Mouse (Mus musculus): ENCODE results near the gene Tmem39b. TPM values are rescaled to one million over a fixed set of nuclear protein-coding genes. Genes with fewer than 3 reads are reported as not detected.

Tmem39b gene
- total RNA-seq, 1 experiment from 2014 or later = 4.0 TPM

DNA sequence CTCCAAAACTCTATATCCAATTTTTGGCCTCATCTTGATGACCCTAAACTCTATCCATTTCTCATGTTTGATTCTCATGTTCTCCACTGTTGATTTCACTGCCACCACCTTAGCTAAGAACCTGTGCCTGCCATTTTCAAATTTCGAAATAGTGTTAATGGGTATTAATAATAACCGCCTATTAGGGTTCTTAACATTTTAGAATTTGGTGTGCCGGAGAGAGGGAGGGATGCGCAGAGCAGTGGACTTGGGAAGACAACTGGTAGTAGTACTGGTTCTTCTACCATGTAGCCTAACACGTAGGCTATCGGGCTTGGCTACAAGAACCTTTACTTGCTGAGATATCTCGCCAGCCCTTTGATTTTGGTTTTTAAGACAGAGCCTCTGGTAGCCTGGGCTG lies 553 bp upstream of the Tmem39b start:
- no peak for ATAC-seq (replicated peaks; ENCODE audit: insufficient number of reproducible peaks, low FRiP score, low TSS enrichment, poor library complexity, severe bottlenecking)

DNA sequence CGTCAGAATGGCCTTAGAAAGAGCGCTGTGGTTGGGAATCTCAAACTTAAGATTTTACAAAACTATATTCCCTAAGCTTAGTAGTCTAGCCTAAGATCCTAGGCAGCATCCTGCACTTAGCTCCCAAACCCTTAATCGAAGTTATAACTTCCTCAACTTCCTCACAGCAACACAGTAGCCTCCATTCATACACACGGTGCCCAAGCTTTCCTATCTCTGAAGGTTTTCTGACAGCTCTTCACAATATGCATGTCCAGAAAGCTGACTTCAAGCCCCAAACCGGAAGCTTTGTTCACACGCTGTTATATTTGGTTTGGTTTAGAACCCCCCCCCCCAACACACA lies 852 bp downstream of the Tmem39b start:
- ATAC-seq (replicated peaks; ENCODE audit: insufficient number of reproducible peaks, low FRiP score, low TSS enrichment, poor library complexity, severe bottlenecking) = no peak

GRCm38 (mm10) chr4:129684531-129684930 lies 12.1 kb downstream of the Tmem39b start:
- ATAC-seq (replicated peaks; ENCODE audit: insufficient number of reproducible peaks, low FRiP score, low TSS enrichment, poor library complexity, severe bottlenecking) = no peak

DNA sequence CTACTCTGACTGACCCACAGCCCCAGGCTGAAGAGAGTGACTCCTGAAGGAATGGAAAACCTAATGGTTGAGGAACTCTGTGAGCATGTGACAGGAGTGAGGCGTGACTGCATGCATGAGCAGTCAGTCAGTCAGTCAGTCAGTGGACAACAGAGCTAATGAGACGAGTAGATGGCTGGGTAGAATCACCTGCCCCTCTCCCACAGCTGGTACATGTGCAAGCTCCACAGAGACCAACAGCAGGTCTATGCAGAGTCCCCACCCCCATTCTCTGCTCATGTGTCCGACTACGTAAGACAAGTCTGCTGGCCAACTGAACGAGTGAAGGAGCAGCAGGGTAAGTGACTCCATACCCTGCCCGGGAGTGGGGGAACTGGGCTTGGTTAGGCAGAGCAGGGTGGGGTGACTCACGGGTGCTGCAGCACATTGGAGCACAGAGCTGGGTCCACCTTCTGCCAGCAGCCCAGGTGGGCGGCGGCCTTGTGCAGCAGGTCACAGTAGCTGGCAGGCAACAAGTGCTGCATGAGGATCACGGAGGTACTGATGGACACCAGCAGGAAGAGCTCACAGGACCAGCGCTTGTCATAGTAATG lies 12.6 kb downstream of the Tmem39b start:
- no peak for ATAC-seq (replicated peaks; ENCODE audit: insufficient number of reproducible peaks, low FRiP score, low TSS enrichment, poor library complexity, severe bottlenecking)

DNA sequence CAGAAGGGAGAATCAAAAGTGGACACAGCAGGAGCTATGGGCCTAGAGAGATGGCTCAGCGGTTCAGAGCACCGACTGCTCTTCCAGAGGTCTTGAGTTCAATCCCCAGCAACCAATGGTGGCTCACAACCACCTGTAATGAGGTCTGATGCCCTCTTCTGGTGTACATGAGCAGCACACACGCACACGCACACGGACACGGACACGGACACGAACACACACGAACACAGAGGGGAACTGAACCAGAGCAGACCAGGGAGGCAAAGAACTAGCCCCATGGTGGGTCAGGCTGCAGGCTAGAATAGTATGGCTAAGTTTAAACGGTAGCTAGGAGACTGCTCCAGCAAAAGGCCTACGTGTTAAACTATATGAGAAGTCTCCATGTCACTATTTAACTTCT lies 14.8 kb downstream of the Tmem39b start:
- no peak for ATAC-seq (replicated peaks; ENCODE audit: insufficient number of reproducible peaks, low FRiP score, low TSS enrichment, poor library complexity, severe bottlenecking)

- ATAC-seq (replicated peaks; ENCODE audit: insufficient number of reproducible peaks, low FRiP score, low TSS enrichment, poor library complexity, severe bottlenecking) = no peak; the same call in 1 of the 2 replicates
Observed at GRCm38 (mm10) chr4:129672878-129673449, 23.7 kb downstream of the Tmem39b start.

GRCm38 (mm10) chr4:129672083-129672877 lies 24.4 kb downstream of the Tmem39b start, which contains the start of gene Kpna6:
Gene Kpna6 (minus strand): TSS chr4:129672767.
- peak; percentile 97 for ATAC-seq (replicated peaks; ENCODE audit: insufficient number of reproducible peaks, low FRiP score, low TSS enrichment, poor library complexity, severe bottlenecking)

DNA sequence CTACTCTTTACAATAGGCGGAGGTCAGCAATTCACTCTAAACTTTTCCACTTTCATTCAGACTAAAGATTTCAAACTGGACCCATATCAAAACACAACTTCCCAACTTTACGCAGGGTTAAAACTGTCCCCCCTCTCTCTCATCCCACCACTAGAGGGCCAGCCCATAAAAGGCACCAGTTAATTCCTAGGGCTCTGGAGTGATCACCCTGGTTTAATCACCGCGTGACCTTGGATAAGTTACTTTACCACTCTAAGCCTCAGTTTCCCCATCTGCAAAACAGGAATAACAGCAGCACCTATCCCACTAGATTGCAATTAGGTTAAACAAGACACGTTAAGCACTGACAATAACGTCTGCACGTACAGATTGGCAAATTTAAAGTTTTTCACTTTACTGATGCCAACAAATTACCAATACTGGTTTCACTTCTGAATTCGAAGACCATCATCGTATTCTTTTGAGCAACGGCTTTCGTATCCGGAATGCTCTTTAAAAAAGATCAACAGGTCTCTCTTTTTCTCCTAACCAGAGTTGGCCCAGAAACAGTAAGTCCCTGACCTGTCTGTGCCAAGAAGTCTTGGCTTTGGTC lies 25.1 kb downstream of the Tmem39b start:
- ATAC-seq (replicated peaks; ENCODE audit: insufficient number of reproducible peaks, low FRiP score, low TSS enrichment, poor library complexity, severe bottlenecking) = 0 out of 2 replicates have a peak, but pooled peaks have one; percentile 40

GRCm38 (mm10) chr4:129662255-129662813 lies 34.3 kb downstream of the Tmem39b start:
- no peak for ATAC-seq (replicated peaks; ENCODE audit: insufficient number of reproducible peaks, low FRiP score, low TSS enrichment, poor library complexity, severe bottlenecking)

- no peak for ATAC-seq (replicated peaks; ENCODE audit: insufficient number of reproducible peaks, low FRiP score, low TSS enrichment, poor library complexity, severe bottlenecking)
Observed at GRCm38 (mm10) chr4:129661584-129661983, 35.1 kb downstream of the Tmem39b start.

GRCm38 (mm10) chr4:129654770-129655169 lies 41.9 kb downstream of the Tmem39b start:
- ATAC-seq (replicated peaks; ENCODE audit: insufficient number of reproducible peaks, low FRiP score, low TSS enrichment, poor library complexity, severe bottlenecking) = no peak

DNA sequence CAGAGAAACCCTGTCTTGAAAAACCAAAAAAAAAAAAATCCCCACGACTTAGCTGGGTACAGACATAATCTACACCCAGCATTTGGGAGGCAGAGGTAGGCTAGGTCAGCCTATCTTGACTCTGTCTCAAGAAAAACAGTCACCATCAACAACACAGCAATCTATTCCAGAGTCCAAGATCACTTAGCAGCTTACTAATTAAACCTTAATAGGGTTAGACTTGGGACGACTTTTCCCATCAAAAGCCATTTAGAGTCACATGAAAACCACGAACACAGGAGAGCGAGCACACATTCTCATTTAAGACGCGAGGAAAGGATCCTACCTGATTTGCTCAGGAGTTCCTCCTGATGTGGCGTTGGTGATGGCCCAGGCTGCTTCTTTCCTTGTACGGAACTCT lies 46.3 kb downstream of the Tmem39b start:
- ATAC-seq (replicated peaks; ENCODE audit: insufficient number of reproducible peaks, low FRiP score, low TSS enrichment, poor library complexity, severe bottlenecking) = no peak

GRCm38 (mm10) chr4:129648656-129649055 lies 48.0 kb downstream of the Tmem39b start:
- no peak for ATAC-seq (replicated peaks; ENCODE audit: insufficient number of reproducible peaks, low FRiP score, low TSS enrichment, poor library complexity, severe bottlenecking)

DNA sequence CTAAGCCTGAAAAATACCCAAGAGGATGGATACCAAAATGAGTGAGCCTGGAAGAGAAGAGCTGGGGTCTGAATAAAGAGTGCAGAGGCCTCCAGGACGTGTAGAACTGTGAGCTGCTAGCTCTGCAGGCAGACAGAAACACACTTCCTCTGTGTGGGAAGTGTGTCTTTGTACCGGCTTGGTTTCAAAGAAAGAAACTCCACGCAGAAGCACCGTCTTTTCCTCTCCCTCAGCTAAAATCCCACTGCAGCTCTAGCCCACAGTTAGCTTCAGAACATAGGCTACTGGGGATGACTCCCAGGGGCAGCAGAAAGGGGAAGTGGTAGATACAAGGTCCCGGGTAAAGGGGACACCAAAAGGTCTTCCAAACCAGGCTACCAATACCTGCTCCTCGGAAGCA lies 51.4 kb downstream of the Tmem39b start:
- no peak for ATAC-seq (replicated peaks; ENCODE audit: insufficient number of reproducible peaks, low FRiP score, low TSS enrichment, poor library complexity, severe bottlenecking)

GRCm38 (mm10) chr4:129641756-129642155 lies 54.9 kb downstream of the Tmem39b start:
- ATAC-seq (replicated peaks; ENCODE audit: insufficient number of reproducible peaks, low FRiP score, low TSS enrichment, poor library complexity, severe bottlenecking) = no peak

DNA sequence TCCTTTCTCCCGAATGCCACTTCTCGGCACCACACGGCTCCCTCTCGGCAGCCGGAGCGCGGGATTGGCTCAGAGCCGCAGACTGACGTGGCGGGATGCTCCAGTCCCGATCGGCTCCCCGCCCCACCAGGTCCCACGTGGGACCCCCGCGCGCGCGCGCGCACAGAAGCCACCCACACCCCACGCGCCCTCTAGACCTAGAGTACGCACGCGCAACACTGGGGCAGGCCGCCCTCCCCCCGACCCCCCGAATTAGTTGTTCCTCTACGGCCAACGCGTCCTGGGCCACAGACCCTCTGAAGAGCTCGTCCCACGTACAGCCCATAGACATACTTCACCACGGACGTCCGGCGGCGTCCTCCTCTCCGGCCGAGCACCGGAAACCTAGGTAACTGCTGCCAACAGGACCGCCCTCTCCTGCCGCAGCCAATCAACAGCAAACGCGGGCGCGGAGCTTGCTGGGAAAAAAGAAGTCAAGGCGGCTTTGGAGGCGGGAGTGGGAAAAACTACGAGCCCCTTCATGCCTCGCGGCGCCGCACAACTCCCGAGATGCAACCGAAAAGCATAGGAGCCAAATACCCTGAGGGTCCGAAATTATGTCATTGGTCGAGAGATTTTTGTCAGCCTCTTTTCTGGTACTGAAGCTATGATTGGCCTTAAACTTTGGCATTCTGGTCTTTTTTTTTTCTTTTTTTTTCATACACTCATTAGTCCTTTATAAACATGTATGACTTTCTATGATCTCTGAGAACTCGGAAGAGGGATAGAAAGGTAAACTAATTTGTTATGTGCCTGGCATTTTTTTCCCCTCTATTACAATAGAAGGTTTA lies 55.8 kb downstream of the Tmem39b start, which contains the start of gene Txlna:
Gene Txlna (minus strand): TSS at position 428 of the 830 bp plus-strand sequence.
- ATAC-seq (replicated peaks; ENCODE audit: insufficient number of reproducible peaks, low FRiP score, low TSS enrichment, poor library complexity, severe bottlenecking) = peak; percentile 96

- ATAC-seq (replicated peaks; ENCODE audit: insufficient number of reproducible peaks, low FRiP score, low TSS enrichment, poor library complexity, severe bottlenecking) = no peak
Observed at GRCm38 (mm10) chr4:129640101-129640637, 56.5 kb downstream of the Tmem39b start.

- ATAC-seq (replicated peaks; ENCODE audit: insufficient number of reproducible peaks, low FRiP score, low TSS enrichment, poor library complexity, severe bottlenecking) = no peak
Observed at GRCm38 (mm10) chr4:129639221-129639620, 57.4 kb downstream of the Tmem39b start.
